Mouse (Mus musculus): ENCODE results near the gene Zc3h12d. TPM values are rescaled to one million over a fixed set of nuclear protein-coding genes. Genes with fewer than 3 reads are reported as not detected.
A peak's percentile ranks its signal among the peaks of the same experiment; 100 is the strongest.

Zc3h12d gene
- total and polyA plus RNA-seq, 2 experiments from 2014 or later = 0.21 to 0.24 TPM

- 96% methylated on average over 6 of the region's 6 CpGs for WGBS
- DNase-seq = no peak
These were observed 31.1 kb downstream of the Zc3h12d start for GRCm38 (mm10) chr10:7863411-7863810.

DNA sequence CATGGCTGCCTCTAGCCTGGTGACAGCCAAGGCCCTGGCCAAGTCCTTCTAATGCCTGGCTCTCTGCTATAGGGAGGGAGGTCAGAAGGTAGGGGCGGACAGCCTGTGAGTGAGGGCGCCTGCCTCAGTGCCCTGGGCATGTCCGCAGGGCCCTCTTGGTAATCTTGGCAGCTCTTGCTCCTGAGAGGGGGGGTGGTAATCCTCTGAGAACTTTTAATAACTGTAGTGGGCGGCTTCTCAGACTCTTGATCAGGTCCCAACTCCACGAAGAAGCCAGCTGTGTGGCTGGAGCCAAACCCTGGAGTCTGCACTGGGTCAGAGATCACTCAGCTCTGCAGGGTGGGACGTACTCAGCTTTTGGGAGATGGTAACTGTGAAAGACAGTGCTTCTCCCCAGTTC is 31.9 kb downstream of the Zc3h12d start:
- 76% methylated on average over 6 of the region's 6 CpGs for WGBS
- no peak for TF ChIP-seq CTCF (IDR thresholded peaks at IDR 0.05; ENCODE audit: low read depth)
- Histone ChIP-seq H3K36me3 (ENCODE audit: insufficient read depth) (no peaks in the 10 kb centered on the region), H3K9ac (no peak overlapping the region), H3K4me1 (ENCODE audit: insufficient read depth) (no peaks in the 10 kb centered on the region), H3K4me2 (ENCODE audit: low read depth) (no peak overlapping the region), H3K4me3 (ENCODE audit: low read depth, low read length) (no peak overlapping the region), H3K27ac (ENCODE audit: low read depth, low read length) (no peak overlapping the region), H3K9me3 (ENCODE audit: low read length) (no peaks in the 10 kb centered on the region), H3K27me3 (ENCODE audit: insufficient read depth, low read length) (peaks cover 4% of the 10 kb centered on the region; the same call in 1 of the 2 replicates)
- DNase-seq (no peak), ATAC-seq (no peak)

More at GRCm38 (mm10) chr10:7863411-7863810, 31.1 kb downstream of the Zc3h12d start:
- no peak overlapping the region for H3K9ac ChIP-seq
- H3K4me2 ChIP-seq (ENCODE audit: low read depth) = no peak overlapping the region
- no peaks in the 10 kb centered on the region for H3K4me1 ChIP-seq (ENCODE audit: insufficient read depth)
- no peak overlapping the region for H3K4me3 ChIP-seq (ENCODE audit: low read depth, low read length)
- H3K9me3 ChIP-seq (ENCODE audit: low read length) = no peaks in the 10 kb centered on the region
- ATAC-seq = no peak
- no peak for TF ChIP-seq CTCF (IDR thresholded peaks at IDR 0.05; ENCODE audit: low read depth)
- no peaks in the 10 kb centered on the region for H3K36me3 ChIP-seq (ENCODE audit: insufficient read depth)
- no peak overlapping the region for H3K27ac ChIP-seq (ENCODE audit: low read depth, low read length)
- peaks cover 4% of the 10 kb centered on the region; the same call in 1 of the 2 replicates for H3K27me3 ChIP-seq (ENCODE audit: insufficient read depth, low read length)

DNA sequence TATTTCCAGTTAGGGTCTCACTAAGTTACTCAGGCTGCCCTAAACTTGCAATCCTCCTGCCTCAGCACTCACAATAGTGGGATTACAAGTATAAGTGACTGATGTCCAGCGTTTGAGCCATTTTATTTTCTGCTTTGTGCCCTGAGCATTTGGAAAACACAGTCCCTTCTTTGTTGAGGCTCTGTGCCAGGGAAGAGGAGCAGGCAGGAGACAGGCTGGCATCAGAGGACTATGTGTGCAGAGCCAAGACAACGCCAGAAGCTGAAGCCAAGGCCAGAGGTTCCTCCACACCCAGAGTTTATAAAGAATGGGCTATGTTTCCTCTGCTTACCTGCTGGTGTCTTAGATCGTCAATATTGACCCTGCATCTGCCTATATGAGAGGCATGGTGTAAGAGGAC is 32.5 kb downstream of the Zc3h12d start:
- H3K36me3 ChIP-seq (ENCODE audit: insufficient read depth) = no peaks in the 10 kb centered on the region
- no peaks in the 10 kb centered on the region for H3K9me3 ChIP-seq (ENCODE audit: low read length)
- H3K4me2 ChIP-seq (ENCODE audit: low read depth) = no peak overlapping the region
- H3K27ac ChIP-seq (ENCODE audit: low read depth, low read length) = no peak overlapping the region
- H3K4me3 ChIP-seq (ENCODE audit: low read depth, low read length) = no peak overlapping the region
- WGBS = 57% methylated on average over 3 of the region's 3 CpGs
- H3K4me1 ChIP-seq (ENCODE audit: insufficient read depth) = no peaks in the 10 kb centered on the region
- no peak overlapping the region for H3K9ac ChIP-seq
- DNase-seq (no peak), ATAC-seq (no peak)
- TF ChIP-seq CTCF (IDR thresholded peaks at IDR 0.05; ENCODE audit: low read depth) = no peak
- H3K27me3 ChIP-seq (ENCODE audit: insufficient read depth, low read length) = peaks cover 4% of the 10 kb centered on the region; the same call in 1 of the 2 replicates

DNA sequence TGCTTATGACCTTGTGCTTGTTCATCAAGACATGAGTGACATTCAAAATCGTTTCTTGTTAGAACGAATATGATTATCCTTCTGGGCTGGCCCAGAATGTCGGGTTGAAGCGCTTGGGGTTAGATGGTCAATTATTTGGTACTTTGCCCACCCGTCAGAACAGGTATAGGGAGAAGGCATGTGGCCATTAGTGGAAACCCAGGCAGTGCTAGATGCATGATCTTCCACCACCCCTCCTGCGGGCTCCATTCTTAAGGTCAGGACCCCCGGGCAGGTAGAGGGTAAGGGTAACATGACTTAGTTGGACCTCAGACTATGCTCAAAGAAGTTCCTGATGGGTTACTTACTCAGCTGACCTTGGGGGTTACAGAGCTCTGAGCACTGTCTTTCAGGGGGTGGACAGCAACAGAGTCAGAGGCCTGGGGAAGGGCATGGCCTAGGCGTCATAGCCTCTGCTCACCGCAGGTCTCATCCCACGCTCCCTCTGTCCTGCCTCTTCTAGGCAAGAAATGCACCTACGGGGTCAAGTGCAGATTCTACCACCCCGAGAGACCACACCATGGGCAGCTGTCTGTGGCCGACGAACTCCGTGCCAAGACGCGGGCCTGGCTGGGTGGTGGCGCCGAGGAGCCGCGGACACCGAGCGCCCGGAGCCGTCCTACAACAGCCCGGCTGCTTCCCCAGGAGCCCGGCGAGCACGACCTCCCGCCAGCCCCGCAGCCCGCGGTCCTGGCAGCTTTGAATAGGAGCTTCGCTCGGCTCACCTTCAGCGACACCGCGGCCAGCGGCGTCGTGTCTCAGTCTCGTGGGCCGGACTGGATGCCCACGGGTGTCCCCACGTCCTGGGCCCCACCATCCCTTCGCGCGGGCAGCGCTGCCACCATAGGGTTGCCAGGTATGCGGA is 34.7 kb downstream of the Zc3h12d start:
- peak overlapping the region; percentile 30 for H3K4me3 ChIP-seq (ENCODE audit: low read depth, low read length)
- 16% methylated on average over 49 of the region's 50 CpGs for WGBS
- no peaks in the 10 kb centered on the region for H3K4me1 ChIP-seq (ENCODE audit: insufficient read depth)
- H3K4me2 ChIP-seq (ENCODE audit: low read depth) = peak overlapping the region; percentile 54
- no peak for TF ChIP-seq CTCF (IDR thresholded peaks at IDR 0.05; ENCODE audit: low read depth)
- ATAC-seq = 0 out of 2 replicates have a peak, but pooled peaks have one; percentile 7
- peak overlapping the region; percentile 43 for H3K9ac ChIP-seq
- peaks cover 4% of the 10 kb centered on the region; the same call in 1 of the 2 replicates for H3K27me3 ChIP-seq (ENCODE audit: insufficient read depth, low read length)
- H3K27ac ChIP-seq (ENCODE audit: low read depth, low read length) = no peak overlapping the region
- H3K9me3 ChIP-seq (ENCODE audit: low read length) = no peaks in the 10 kb centered on the region
- no peak for DNase-seq
- H3K36me3 ChIP-seq (ENCODE audit: insufficient read depth) = no peaks in the 10 kb centered on the region

- no peaks in the 10 kb centered on the region for H3K4me1 ChIP-seq (ENCODE audit: insufficient read depth)
- peak overlapping the region; percentile 43 for H3K9ac ChIP-seq
- ATAC-seq (0 out of 2 replicates have a peak, but pooled peaks have one; percentile 16), DNase-seq (no peak)
- WGBS = 23% methylated on average over 21 of the region's 21 CpGs
- H3K27ac ChIP-seq (ENCODE audit: low read depth, low read length) = no peak overlapping the region
- TF ChIP-seq CTCF (IDR thresholded peaks at IDR 0.05; ENCODE audit: low read depth) = no peak
- no peaks in the 10 kb centered on the region for H3K9me3 ChIP-seq (ENCODE audit: low read length)
- H3K27me3 ChIP-seq (ENCODE audit: insufficient read depth, low read length) = peaks cover 4% of the 10 kb centered on the region; the same call in 1 of the 2 replicates
- peak overlapping the region; percentile 54 for H3K4me2 ChIP-seq (ENCODE audit: low read depth)
- H3K4me3 ChIP-seq (ENCODE audit: low read depth, low read length) = peak overlapping the region; percentile 30
- H3K36me3 ChIP-seq (ENCODE audit: insufficient read depth) = no peaks in the 10 kb centered on the region
These were observed 35.4 kb downstream of the Zc3h12d start for GRCm38 (mm10) chr10:7867666-7868030.

DNA sequence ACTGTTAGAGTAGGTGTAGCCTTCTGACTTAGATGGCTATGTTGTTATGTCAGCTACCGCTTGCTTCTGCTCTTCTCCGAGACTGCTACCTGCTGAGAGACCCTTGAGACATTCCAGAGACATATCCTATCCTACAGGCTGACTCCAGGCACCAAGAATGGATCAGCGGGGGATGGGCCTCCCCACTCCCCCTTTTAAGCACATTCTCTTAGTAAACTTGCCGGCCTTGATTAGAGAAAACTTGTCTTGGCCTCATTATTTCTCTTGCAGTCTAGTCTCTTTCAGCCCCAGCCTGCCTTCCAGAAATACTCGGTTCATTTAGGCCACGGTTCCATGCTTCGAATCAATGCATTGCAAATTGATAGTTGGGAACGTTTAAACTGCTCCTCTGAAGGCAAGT is 37.5 kb downstream of the Zc3h12d start:
- H3K4me3 ChIP-seq (ENCODE audit: low read depth, low read length) = no peak overlapping the region
- TF ChIP-seq CTCF (IDR thresholded peaks at IDR 0.05; ENCODE audit: low read depth) = no peak
- H3K27ac ChIP-seq (ENCODE audit: low read depth, low read length) = no peak overlapping the region
- ATAC-seq (no peak), DNase-seq (no peak)
- no peak overlapping the region for H3K4me2 ChIP-seq (ENCODE audit: low read depth)
- H3K27me3 ChIP-seq (ENCODE audit: insufficient read depth, low read length) = peaks cover 4% of the 10 kb centered on the region; the same call in 1 of the 2 replicates
- no peaks in the 10 kb centered on the region for H3K9me3 ChIP-seq (ENCODE audit: low read length)
- WGBS = 38% methylated on average over 8 of the region's 8 CpGs
- no peaks in the 10 kb centered on the region for H3K36me3 ChIP-seq (ENCODE audit: insufficient read depth)
- H3K4me1 ChIP-seq (ENCODE audit: insufficient read depth) = no peaks in the 10 kb centered on the region
- H3K9ac ChIP-seq = no peak overlapping the region

Measured in forebrain, postnatal 0 days (tissue).